Mouse (Mus musculus) stomach, embryonic 16.5 days (tissue): ENCODE measurements around the gene Zfp948. TPM values are rescaled to one million over a fixed set of nuclear protein-coding genes. Genes with fewer than 3 reads are reported as not detected.
"Not testable (repeated sequence)": the region's sequence is repeated elsewhere in the genome, so short reads cannot be mapped to it uniquely, and the experiment has no call there.

Experiments used
- ATAC-seq: fragments of 200-750 bp; cut with Nextera tagmentation; 2 replicates; pipeline ENCODE4 v1.8.0; 2017; ENCODE audit warnings: moderate number of reproducible peaks, moderate TSS enrichment; ENCODE audit not compliant: insufficient read depth, low FRiP score
- H3K27ac ChIP-seq: fragments of 300-500 bp; sonication (generic); 2 replicates; pipeline ENCODE4 v1.5.1; 2014; ENCODE audit warnings: low read length
- H3K27me3 ChIP-seq: fragments of 300-500 bp; sonication (generic); 2 replicates; pipeline ENCODE4 v1.6.1; 2014; ENCODE audit warnings: low read length, control low read depth, mixed read lengths; ENCODE audit not compliant: control insufficient read depth, insufficient read depth
- H3K36me3 ChIP-seq: fragments of 300-500 bp; sonication (generic); 2 replicates; pipeline ENCODE4 v1.6.1; 2014; ENCODE audit warnings: low read length; ENCODE audit not compliant: control insufficient read depth, insufficient read depth
- H3K4me1 ChIP-seq: fragments of 300-500 bp; sonication (generic); 2 replicates; pipeline ENCODE4 v1.6.1; 2014; ENCODE audit warnings: low read length, control low read depth, mixed read lengths; ENCODE audit not compliant: control insufficient read depth, insufficient read depth
- H3K4me2 ChIP-seq: fragments of 300-500 bp; sonication (generic); 2 replicates; pipeline ENCODE4 v1.6.1; 2014; ENCODE audit warnings: low read depth, low read length, mixed read lengths
- H3K4me3 ChIP-seq: fragments of 300-500 bp; sonication (generic); replicated peaks from 2 replicates; pipeline ENCODE4 v1.5.1; 2014; ENCODE audit warnings: mild to moderate bottlenecking, low read length
- H3K9ac ChIP-seq: fragments of 300-500 bp; sonication (generic); 2 replicates; pipeline ENCODE4 v1.6.1; 2014; ENCODE audit warnings: low read length
- H3K9me3 ChIP-seq: fragments of 300-500 bp; sonication (generic); replicated peaks from 2 replicates; pipeline ENCODE4 v1.6.1; 2016; ENCODE audit warnings: low read length, control low read depth; ENCODE audit not compliant: control insufficient read depth
- WGBS: fragments of 180-500 bp; shearing (Covaris S2); extraction: QIAGEN DNeasy Blood & Tissue Kit; methylation state at CpG from one replicate; pipeline ENCODE4 v1.1.7; 2014; 5-methylcytosine and 5-hydroxymethylcytosine counted together
- polyA plus RNA-seq: library from polyadenylated mRNA; unstranded; fragments of >200 nt; fragmentation: Nextera tagmentation; extraction: Ambion mirVana; gene quantifications from 2 replicates; pipeline ENCODE4 v1.2.1, GENCODE M21; 2015

Zfp948 gene
- polyA plus RNA-seq, 1 experiment from 2014 or later, result 19.0 TPM

GRCm38 (mm10) chr17:21616356-21616755 lies 49.5 kb downstream of the Zfp948 start:
- 69% methylated on average over 3 of the region's 3 CpGs for WGBS
- 0 out of 2 replicates have a peak, but pooled peaks cover 3% of the 10 kb centered on the region for H3K4me1 ChIP-seq
- no peak overlapping the region for H3K4me3 ChIP-seq
- H3K4me2 ChIP-seq, result no peak overlapping the region
- no peaks in the 10 kb centered on the region for H3K27me3 ChIP-seq
- no peaks in the 10 kb centered on the region for H3K9me3 ChIP-seq
- no peaks in the 10 kb centered on the region for H3K36me3 ChIP-seq
- H3K27ac ChIP-seq, result no peak overlapping the region
- ATAC-seq, result no peak
- no peak overlapping the region for H3K9ac ChIP-seq

GRCm38 (mm10) chr17:21617352-21617751 lies 50.5 kb downstream of the Zfp948 start:
- Histone ChIP-seq H3K4me3 (no peak overlapping the region), H3K9me3 (no peaks in the 10 kb centered on the region), H3K27ac (no peak overlapping the region), H3K9ac (no peak overlapping the region), H3K36me3 (no peaks in the 10 kb centered on the region), H3K4me1 (0 out of 2 replicates have a peak, but pooled peaks cover 3% of the 10 kb centered on the region), H3K27me3 (no peaks in the 10 kb centered on the region), H3K4me2 (peak overlapping the region; percentile 31)
- 12% methylated on average over 9 of the region's 9 CpGs for WGBS
- peak; percentile 25; the same call in 1 of the 2 replicates for ATAC-seq

- Histone ChIP-seq H3K27me3 (no peaks in the 10 kb centered on the region), H3K9me3 (no peaks in the 10 kb centered on the region), H3K36me3 (no peaks in the 10 kb centered on the region), H3K9ac (no peak overlapping the region), H3K27ac (no peak overlapping the region), H3K4me1 (no peaks in the 10 kb centered on the region), H3K4me2 (no peak overlapping the region), H3K4me3 (no peak overlapping the region)
- ATAC-seq, result no peak
- WGBS, result no CpG with 5 or more reads among the region's 3 CpGs
These were observed 56.8 kb downstream of the Zfp948 start for GRCm38 (mm10) chr17:21623647-21624046.

- H3K9me3 ChIP-seq, H3K4me2 ChIP-seq, H3K27ac ChIP-seq, ATAC-seq, H3K36me3 ChIP-seq, H3K4me3 ChIP-seq, H3K9ac ChIP-seq, H3K4me1 ChIP-seq, H3K27me3 ChIP-seq: not testable (repeated sequence)
- WGBS, result 62% methylated on average over 4 of the region's 4 CpGs
These were observed 69.0 kb downstream of the Zfp948 start for GRCm38 (mm10) chr17:21635758-21636157.

Other genes starting within 250 kb of the Zfp948 start
- gene Zfp677, start 183.3 kb upstream of the Zfp948 start, polyA plus RNA-seq, result 3.4 and 3.6 TPM in 2 replicates
- 7.1 and 8.2 TPM in 2 replicates for gene Zfp54, start 143.8 kb upstream of the Zfp948 start, polyA plus RNA-seq
- gene Zfp51, start 116.6 kb upstream of the Zfp948 start, polyA plus RNA-seq, result 14.5 and 16.8 TPM in 2 replicates
- 13.8 and 14.3 TPM in 2 replicates for gene Zfp53, start 78.0 kb upstream of the Zfp948 start, polyA plus RNA-seq
- 5.8 and 6.6 TPM in 2 replicates for gene Zfp52, start 31.5 kb upstream of the Zfp948 start, polyA plus RNA-seq
- 3.9 and 5.0 TPM in 2 replicates for gene Zfp983, start 83.6 kb downstream of the Zfp948 start, polyA plus RNA-seq
- gene Gm10226, start 124.9 kb downstream of the Zfp948 start, polyA plus RNA-seq, result 6.8 and 9.2 TPM in 2 replicates
- 8.2 and 9.5 TPM in 2 replicates for gene Zfp760, start 140.7 kb downstream of the Zfp948 start, polyA plus RNA-seq
- 6.0 and 6.1 TPM in 2 replicates for gene Zfp229, start 163.8 kb downstream of the Zfp948 start, polyA plus RNA-seq